Mouse (Mus musculus) liver, embryonic 14.5 days (tissue): Measurements from ENCODE around the gene Hist4h4.

Experiments
- CTCF ChIP-seq: IDR thresholded peaks from 2 replicates; pipeline ENCODE4 v1.5.1; 2016; ENCODE audit warnings: antibody characterized with exemption, low read depth, control low read depth
- EP300 ChIP-seq: IDR thresholded peaks from 2 replicates; pipeline ENCODE4 v1.6.1; 2016; ENCODE audit warnings: antibody characterized with exemption, low read depth

GRCm38 (mm10) chr6:136808014-136808417, 3.8 kb upstream of the Hist4h4 start, which contains the start of gene H2afj:
- TF ChIP-seq CTCF (no peak), EP300 (no peak; the same call in 1 of the 2 replicates)
